Mouse (Mus musculus): ENCODE data around the gene Ets2. TPM values are rescaled to one million over a fixed set of nuclear protein-coding genes. Genes with fewer than 3 reads are reported as not detected.

Ets2 gene
- polyA plus RNA-seq, 1 experiment from 2014 or later: 117 TPM

DNA sequence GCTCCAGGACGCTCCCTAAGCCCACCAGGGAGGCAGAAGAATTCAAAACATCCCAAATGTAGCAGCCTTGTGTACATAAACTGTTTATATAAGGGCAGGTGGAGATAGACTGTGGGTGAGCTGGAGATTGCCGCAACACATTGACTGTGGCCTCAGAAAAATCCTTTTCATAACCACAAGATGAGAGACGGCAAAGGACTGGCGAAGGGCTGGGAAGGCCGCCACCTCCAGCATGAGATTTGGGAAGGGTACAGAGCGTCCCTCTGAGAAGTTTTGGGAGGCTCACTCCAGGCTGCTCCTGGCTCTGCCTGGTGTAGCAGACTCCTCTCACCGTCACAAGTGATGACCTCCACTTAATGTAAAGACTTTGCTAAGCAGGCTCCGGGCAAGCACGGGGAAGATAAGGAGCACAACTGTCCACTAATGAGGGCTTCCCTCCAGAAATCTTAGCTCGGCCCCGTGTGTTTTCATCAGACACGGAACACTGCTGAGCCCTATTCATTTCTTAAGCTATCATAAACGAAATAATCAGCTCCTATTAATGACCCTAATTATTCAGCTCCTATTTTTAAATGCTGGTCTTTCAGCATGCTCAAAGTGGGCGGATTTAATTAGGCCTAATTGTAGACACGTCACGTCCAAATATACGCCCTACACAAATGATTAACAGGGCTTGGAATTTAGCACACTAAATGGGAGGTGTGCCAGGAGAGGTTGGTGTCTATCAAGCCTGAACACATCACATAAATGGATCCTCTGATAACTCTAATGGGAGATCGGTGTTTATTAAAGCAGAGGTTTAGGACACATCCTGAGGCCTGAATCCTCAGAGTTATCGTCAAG is 33.5 kb upstream of the Ets2 start:
- ATAC-seq (ENCODE audit: low FRiP score, low read depth): no peak
- Histone ChIP-seq H3K27ac (no peak overlapping the region), H3K27me3 (no peaks in the 10 kb centered on the region)

DNA sequence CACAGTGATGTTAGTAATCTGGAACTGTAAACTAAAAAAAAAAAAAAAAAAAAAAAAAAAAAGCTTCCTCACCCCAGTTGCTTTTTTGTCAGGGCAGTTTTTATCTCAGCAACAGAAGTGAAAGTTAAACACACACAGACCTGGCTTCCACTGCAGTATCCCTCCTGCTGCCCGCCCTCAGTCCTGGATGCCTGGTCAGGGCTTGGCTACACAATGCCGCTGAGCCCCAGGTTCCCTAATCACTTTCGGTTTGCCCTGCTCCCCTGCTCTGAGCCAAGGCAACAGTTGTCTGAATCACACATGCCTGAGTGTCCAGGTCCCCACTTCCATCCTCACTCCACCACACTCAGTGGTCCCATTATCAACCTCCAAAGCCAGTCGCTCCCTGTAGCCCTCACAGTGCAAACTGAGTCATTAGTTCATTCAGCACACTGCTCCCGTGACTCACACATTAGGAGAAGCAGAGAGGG is 27.4 kb upstream of the Ets2 start:
- 21% methylated on average over 5 of the region's 5 CpGs for WGBS
- peak overlapping the region; percentile 45; the same call in 1 of the 2 replicates for H3K9ac ChIP-seq

More for the DNA sequence above, 33.5 kb upstream of the Ets2 start:
- H3K4me1 ChIP-seq: peaks cover 17% of the 10 kb centered on the region
- H3K4me2 ChIP-seq (replicated peaks): no peak overlapping the region
- no peak overlapping the region for H3K9ac ChIP-seq
- no peaks in the 10 kb centered on the region for H3K9me3 ChIP-seq
- 59% methylated on average over 19 of the region's 19 CpGs for WGBS
- H3K4me3 ChIP-seq: no peak overlapping the region
- no peaks in the 10 kb centered on the region for H3K36me3 ChIP-seq

DNA sequence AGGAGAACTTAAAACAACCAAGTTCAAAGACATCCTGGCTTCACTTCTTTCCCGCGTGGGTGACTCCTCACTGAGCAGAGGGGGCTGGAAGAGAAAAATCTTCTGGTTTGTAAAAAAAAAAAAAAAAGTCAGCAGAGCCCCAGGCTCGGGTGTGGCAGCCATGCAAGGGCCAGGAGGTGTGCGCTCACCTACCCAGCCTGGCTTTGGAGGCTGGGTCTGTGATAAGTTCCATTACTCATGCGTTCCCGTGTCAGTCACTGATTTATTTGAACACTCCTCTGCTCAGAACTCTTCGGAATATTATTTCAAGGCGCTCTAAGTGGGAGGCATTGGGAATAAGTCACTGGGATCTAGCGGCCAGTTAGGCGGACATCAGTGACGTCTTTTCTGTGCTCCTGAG is 26.7 kb upstream of the Ets2 start:
- WGBS: 39% methylated on average over 11 of the region's 11 CpGs
- Histone ChIP-seq H3K27me3 (no peaks in the 10 kb centered on the region), H3K9ac (no peak overlapping the region), H3K4me1 (peaks cover 22% of the 10 kb centered on the region), H3K9me3 (no peaks in the 10 kb centered on the region), H3K4me2 (replicated peaks) (no peak overlapping the region), H3K4me3 (no peak overlapping the region), H3K27ac (peak overlapping the region; percentile 55; the same call in 1 of the 2 replicates), H3K36me3 (no peaks in the 10 kb centered on the region)
- ATAC-seq (ENCODE audit: low FRiP score, low read depth): 0 out of 2 replicates have a peak, but pooled peaks have one; percentile 17

More for the DNA sequence above, 27.4 kb upstream of the Ets2 start:
- peaks cover 22% of the 10 kb centered on the region for H3K4me1 ChIP-seq
- no peaks in the 10 kb centered on the region for H3K36me3 ChIP-seq
- H3K27ac ChIP-seq: peak overlapping the region; percentile 84
- peak; percentile 60; the same call in 1 of the 2 replicates for ATAC-seq (ENCODE audit: low FRiP score, low read depth)
- H3K27me3 ChIP-seq: no peaks in the 10 kb centered on the region
- peak overlapping the region; percentile 20 for H3K4me3 ChIP-seq
- peak overlapping the region; percentile 53 for H3K4me2 ChIP-seq (replicated peaks)
- H3K9me3 ChIP-seq: no peaks in the 10 kb centered on the region

DNA sequence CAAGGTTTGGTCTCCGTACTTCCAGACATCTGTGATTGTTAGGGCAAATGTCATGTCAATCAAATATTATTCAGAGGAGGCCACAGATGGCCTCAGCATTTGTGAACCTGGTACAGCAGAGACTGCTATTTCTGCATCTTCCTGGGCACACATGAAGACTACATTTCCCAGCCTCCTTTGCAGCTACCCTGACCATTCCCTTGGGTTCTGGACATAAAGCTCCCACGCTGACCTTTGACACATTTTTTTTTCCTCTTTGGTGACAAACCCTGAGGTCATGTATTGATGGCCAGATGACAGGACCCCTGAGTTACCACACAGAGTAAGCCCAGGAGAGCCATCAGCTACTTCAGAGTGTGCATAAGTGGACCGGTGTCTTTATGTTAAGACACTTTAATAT is 25.2 kb upstream of the Ets2 start:
- Histone ChIP-seq H3K9ac (no peak overlapping the region), H3K27ac (no peak overlapping the region), H3K36me3 (no peaks in the 10 kb centered on the region), H3K9me3 (no peaks in the 10 kb centered on the region), H3K4me1 (peaks cover 22% of the 10 kb centered on the region), H3K27me3 (no peaks in the 10 kb centered on the region), H3K4me3 (no peak overlapping the region), H3K4me2 (replicated peaks) (no peak overlapping the region)
- 82% methylated on average over 3 of the region's 3 CpGs for WGBS
- ATAC-seq (ENCODE audit: low FRiP score, low read depth): no peak

DNA sequence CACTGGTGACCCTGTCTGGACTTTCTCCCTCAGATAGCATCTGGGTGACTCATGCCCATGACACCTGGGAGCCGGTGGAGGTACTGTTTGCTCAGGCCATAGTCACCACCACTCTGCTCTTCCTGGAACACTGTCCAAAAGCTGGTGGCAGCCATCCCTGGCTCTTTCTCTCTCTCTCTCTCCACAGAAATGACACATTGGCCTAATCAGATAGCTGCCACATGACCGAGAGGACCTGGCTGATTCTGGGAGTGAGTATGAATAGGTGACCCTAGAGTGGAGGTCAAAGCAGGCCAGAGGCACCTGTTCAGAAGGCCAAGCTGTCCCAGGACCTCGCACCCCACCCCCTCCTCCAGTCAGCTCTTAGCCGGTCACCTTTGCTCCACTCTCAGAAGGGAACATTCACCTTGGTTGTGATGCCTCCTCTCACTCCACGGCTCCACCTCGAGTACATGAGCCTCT is 19.4 kb upstream of the Ets2 start:
- Histone ChIP-seq H3K4me1 (peaks cover 6% of the 10 kb centered on the region; the same call in 1 of the 2 replicates), H3K9ac (no peak overlapping the region), H3K4me2 (replicated peaks) (no peak overlapping the region), H3K9me3 (no peaks in the 10 kb centered on the region), H3K36me3 (no peaks in the 10 kb centered on the region), H3K27me3 (no peaks in the 10 kb centered on the region), H3K4me3 (no peak overlapping the region), H3K27ac (no peak overlapping the region)
- ATAC-seq (ENCODE audit: low FRiP score, low read depth): no peak
- WGBS: 90% methylated on average over 6 of the region's 6 CpGs

DNA sequence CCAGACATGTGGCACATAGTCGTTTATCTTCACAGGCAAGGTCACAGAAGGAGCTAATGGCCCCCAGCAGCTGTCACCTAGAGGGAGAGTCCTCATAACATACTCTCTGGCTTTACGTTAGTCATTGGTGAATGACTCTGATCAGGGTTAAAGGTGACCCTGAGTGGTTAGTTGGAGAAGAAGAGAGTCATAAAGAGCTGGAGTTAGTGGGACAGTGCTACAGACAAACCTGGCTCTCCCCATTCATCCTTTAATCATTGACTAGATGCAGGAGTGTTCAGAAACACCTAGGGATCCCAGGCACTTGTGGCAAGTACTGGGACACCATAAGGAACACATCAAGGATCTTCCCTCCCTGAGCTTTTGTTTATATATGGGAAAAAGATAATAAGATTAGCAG is 16.1 kb upstream of the Ets2 start:
- no peak for ATAC-seq (ENCODE audit: low FRiP score, low read depth)
- H3K4me3 ChIP-seq: no peak overlapping the region
- no peak overlapping the region for H3K9ac ChIP-seq
- H3K27ac ChIP-seq: no peak overlapping the region
- H3K4me2 ChIP-seq (replicated peaks): no peak overlapping the region
- H3K4me1 ChIP-seq: peaks cover 6% of the 10 kb centered on the region; the same call in 1 of the 2 replicates
- H3K27me3 ChIP-seq: no peaks in the 10 kb centered on the region
- no peaks in the 10 kb centered on the region for H3K36me3 ChIP-seq
- 38% methylated on average over 2 of the region's 2 CpGs for WGBS
- no peaks in the 10 kb centered on the region for H3K9me3 ChIP-seq

DNA sequence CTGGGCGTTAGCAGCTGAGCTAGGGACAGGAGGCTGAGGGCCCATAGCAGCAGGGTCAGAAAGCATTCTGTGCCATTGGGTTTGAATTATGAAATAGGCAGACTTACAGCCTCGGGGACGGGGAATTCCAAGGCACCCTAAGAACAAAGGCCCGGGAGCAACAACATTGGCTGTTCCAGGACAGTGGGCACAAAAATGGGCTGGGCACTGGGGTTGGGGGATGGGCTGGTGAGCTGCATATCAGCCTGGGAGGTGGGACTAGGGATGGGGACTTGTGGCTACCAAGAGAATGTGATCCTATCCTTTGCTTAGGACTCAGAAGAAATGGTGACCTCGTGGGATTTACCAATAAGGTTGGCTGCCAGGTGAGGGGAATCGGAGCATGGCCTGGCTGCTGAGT is 15.6 kb upstream of the Ets2 start:
- no peak overlapping the region for H3K4me3 ChIP-seq
- no peaks in the 10 kb centered on the region for H3K9me3 ChIP-seq
- peaks cover 6% of the 10 kb centered on the region; the same call in 1 of the 2 replicates for H3K4me1 ChIP-seq
- ATAC-seq (ENCODE audit: low FRiP score, low read depth): no peak
- H3K9ac ChIP-seq: no peak overlapping the region
- no peaks in the 10 kb centered on the region for H3K36me3 ChIP-seq
- H3K4me2 ChIP-seq (replicated peaks): no peak overlapping the region
- H3K27ac ChIP-seq: no peak overlapping the region
- 79% methylated on average over 6 of the region's 6 CpGs for WGBS
- no peaks in the 10 kb centered on the region for H3K27me3 ChIP-seq

DNA sequence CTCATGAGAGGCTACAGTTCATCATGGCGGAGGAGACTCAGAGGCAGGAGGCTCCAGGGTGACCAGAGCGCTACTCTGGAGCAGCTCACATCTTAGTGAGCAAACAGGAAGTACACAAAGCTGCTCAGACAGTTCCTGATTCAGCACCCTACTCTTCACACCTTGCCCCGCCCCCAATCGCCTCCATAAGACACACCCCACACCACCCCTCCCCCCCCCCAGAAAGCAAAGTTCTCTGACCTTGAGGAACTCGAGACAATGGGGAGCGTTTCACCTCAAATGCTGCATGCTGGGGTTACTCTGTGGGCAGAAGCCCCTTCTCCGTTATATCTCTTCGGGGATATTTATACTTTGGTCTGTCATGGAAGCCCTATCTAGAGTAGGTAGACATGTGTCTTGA is 15.0 kb upstream of the Ets2 start:
- ATAC-seq (ENCODE audit: low FRiP score, low read depth): no peak
- no peaks in the 10 kb centered on the region for H3K9me3 ChIP-seq
- H3K27ac ChIP-seq: no peak overlapping the region
- no peak overlapping the region for H3K4me2 ChIP-seq (replicated peaks)
- no peaks in the 10 kb centered on the region for H3K36me3 ChIP-seq
- H3K9ac ChIP-seq: no peak overlapping the region
- no peaks in the 10 kb centered on the region for H3K27me3 ChIP-seq
- WGBS: 91% methylated on average over 8 of the region's 8 CpGs
- H3K4me3 ChIP-seq: no peak overlapping the region
- peaks cover 6% of the 10 kb centered on the region; the same call in 1 of the 2 replicates for H3K4me1 ChIP-seq

DNA sequence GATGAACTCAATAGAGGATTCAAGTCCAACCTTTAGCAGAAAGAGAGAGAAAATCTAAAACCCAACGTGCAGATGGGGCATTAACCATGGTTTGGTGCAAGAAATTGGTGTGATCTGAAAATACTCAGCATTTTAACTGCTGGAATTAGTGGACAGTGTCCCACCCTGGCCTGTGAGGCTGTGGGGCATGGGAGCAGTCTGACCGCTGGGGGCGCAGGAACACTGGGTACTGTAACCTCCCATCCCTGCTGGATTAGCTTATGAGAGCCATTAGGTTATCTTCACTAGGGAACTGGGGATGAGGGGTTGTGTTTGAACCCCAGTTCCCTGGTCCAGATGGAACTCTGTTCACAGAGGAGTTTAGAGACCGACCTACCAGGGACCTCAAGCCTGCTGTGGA is 13.9 kb upstream of the Ets2 start:
- H3K9ac ChIP-seq: no peak overlapping the region
- ATAC-seq (ENCODE audit: low FRiP score, low read depth): no peak
- H3K27me3 ChIP-seq: no peaks in the 10 kb centered on the region
- no peaks in the 10 kb centered on the region for H3K9me3 ChIP-seq
- no peak overlapping the region for H3K4me2 ChIP-seq (replicated peaks)
- H3K27ac ChIP-seq: no peak overlapping the region
- no peaks in the 10 kb centered on the region for H3K36me3 ChIP-seq
- peaks cover 6% of the 10 kb centered on the region; the same call in 1 of the 2 replicates for H3K4me1 ChIP-seq
- 73% methylated on average over 4 of the region's 4 CpGs for WGBS
- H3K4me3 ChIP-seq: no peak overlapping the region

DNA sequence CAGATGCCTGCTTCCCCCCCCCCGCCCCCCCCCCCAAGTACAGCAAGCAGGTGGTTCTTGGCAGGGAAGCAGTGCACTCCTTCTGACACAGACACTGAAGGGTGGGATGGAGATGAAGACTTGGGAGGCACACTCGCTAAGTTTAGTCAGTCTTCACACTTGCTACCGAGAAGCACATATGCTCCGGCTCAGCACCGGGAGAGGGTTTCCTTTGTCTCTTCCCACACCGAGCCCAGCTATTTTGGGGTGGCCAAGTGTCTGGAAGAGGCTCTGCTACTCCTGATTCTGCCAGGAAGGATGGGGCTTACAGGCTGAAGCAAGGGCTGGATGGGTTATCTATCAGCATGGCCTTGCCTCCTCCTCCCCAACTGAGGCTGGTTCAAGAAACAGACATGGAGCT is 5.3 kb upstream of the Ets2 start:
- no peaks in the 10 kb centered on the region for H3K9me3 ChIP-seq
- H3K36me3 ChIP-seq: no peaks in the 10 kb centered on the region
- no peak overlapping the region for H3K27ac ChIP-seq
- no peak overlapping the region for H3K4me3 ChIP-seq
- WGBS: 34% methylated on average over 6 of the region's 6 CpGs
- no peaks in the 10 kb centered on the region for H3K27me3 ChIP-seq
- H3K4me2 ChIP-seq (replicated peaks): no peak overlapping the region
- no peak for ATAC-seq (ENCODE audit: low FRiP score, low read depth)
- H3K4me1 ChIP-seq: peaks cover 23% of the 10 kb centered on the region
- H3K9ac ChIP-seq: no peak overlapping the region

DNA sequence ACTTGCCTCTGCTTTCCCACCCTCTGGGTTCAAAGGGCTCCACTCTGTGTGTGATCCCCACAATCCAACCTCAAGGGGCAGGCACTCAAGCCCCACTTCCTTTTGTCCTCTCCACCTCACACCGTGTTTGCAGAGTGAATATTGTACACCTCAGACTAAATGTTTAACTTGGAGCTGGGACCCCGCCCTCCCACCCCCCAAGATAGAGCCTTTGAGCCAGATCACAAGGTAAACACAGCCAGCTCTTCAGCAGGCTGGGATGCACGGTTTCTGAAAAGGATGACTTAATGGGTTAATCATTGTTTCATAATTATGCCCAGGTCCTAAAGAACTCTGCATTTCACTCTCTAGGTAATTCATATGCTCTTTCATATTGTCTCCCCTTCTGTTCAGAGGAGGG is 2.2 kb upstream of the Ets2 start:
- no peak overlapping the region for H3K4me3 ChIP-seq
- ATAC-seq (ENCODE audit: low FRiP score, low read depth): no peak
- no peak overlapping the region for H3K9ac ChIP-seq
- no peaks in the 10 kb centered on the region for H3K27me3 ChIP-seq
- no peak overlapping the region for H3K4me2 ChIP-seq (replicated peaks)
- peaks cover 34% of the 10 kb centered on the region for H3K4me1 ChIP-seq
- WGBS: 58% methylated on average over 3 of the region's 3 CpGs
- no peak overlapping the region for H3K27ac ChIP-seq
- H3K9me3 ChIP-seq: no peaks in the 10 kb centered on the region
- no peaks in the 10 kb centered on the region; the same call in none of the 2 replicates for H3K36me3 ChIP-seq

DNA sequence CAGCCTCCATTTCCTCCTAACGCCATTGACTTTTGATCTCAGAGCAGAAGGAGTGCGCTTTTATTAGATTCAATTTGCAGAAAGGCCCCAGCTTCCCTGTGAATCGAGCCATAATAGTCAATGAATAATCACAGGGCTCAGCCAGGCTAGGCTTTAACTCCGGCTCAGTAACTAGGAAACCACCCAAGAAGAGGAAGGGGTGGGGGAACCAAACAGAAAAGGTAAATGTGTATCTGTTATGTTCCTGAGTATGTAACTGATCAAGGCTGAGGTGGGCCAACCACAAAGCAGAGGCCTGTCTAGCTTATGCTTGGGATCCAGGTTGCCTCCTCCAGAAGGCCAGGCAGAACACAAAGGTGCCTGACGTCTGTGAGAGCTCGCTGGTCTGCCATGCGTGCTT is 1.7 kb upstream of the Ets2 start:
- ATAC-seq (ENCODE audit: low FRiP score, low read depth): no peak

More for the DNA sequence above, 1.7 kb upstream of the Ets2 start:
- Histone ChIP-seq H3K4me2 (replicated peaks) (no peak overlapping the region), H3K27me3 (no peaks in the 10 kb centered on the region), H3K27ac (peak overlapping the region; percentile 49; the same call in 1 of the 2 replicates), H3K4me3 (no peak overlapping the region), H3K4me1 (peaks cover 39% of the 10 kb centered on the region), H3K9ac (no peak overlapping the region; the same call in 1 of the 2 replicates), H3K9me3 (no peaks in the 10 kb centered on the region), H3K36me3 (no peaks in the 10 kb centered on the region; the same call in none of the 2 replicates)
- 23% methylated on average over 7 of the region's 7 CpGs for WGBS

All from limb, embryonic 13.5 days (tissue).